Mouse (Mus musculus) telencephalon, adult 2 months (tissue): ENCODE results near the gene Svip.
A peak's percentile ranks its signal among the peaks of the same experiment; 100 is the strongest.

ENCODE experiments used
- DNase-seq: peaks from one replicate; pipeline ENCODE4 v3.0.0-alpha.2; 2011; ENCODE audit warnings: low read depth, low spot score

The Svip gene

DNA sequence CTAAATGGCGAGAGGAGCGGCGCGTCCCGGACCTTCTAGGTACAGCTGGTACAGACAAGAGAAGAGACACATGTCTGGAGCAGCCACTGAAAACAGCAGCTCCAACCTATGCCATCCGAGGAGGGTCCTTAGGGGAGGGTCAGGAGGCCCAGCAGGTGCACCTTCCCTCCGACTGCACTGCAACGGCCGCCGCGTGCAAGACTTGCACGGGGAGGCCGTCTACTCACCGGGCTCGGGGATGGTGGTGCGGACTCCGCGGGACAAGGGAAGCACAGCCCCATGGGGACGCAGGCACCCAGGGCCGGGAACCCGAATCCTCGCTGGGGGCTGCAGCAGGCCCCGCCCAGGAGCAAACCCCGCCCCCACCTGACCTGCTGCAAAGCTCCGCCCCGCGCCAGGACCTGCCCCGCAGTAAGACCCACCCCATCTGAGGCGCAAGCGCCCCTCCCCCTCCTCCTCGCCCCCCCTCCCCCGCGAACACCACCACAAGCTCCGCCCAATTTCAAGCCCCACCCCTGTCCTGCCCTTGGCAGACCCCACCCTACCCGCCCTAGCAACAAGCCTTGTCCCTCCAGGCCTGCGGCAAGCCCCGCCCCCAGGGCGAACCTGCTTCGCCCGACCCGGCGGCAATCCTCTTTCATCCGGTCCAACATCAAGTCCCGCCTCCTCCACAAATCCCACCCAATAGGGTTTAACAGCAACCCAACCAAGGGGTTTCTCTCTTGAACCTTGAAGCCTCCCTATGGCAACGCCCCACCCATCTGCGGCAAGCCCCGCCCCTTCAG lies at the start of gene Svip:
TSS of gene Svip (minus strand) at position 508 of the 785 bp plus-strand sequence.
- DNase-seq: peak; percentile 98

DNA sequence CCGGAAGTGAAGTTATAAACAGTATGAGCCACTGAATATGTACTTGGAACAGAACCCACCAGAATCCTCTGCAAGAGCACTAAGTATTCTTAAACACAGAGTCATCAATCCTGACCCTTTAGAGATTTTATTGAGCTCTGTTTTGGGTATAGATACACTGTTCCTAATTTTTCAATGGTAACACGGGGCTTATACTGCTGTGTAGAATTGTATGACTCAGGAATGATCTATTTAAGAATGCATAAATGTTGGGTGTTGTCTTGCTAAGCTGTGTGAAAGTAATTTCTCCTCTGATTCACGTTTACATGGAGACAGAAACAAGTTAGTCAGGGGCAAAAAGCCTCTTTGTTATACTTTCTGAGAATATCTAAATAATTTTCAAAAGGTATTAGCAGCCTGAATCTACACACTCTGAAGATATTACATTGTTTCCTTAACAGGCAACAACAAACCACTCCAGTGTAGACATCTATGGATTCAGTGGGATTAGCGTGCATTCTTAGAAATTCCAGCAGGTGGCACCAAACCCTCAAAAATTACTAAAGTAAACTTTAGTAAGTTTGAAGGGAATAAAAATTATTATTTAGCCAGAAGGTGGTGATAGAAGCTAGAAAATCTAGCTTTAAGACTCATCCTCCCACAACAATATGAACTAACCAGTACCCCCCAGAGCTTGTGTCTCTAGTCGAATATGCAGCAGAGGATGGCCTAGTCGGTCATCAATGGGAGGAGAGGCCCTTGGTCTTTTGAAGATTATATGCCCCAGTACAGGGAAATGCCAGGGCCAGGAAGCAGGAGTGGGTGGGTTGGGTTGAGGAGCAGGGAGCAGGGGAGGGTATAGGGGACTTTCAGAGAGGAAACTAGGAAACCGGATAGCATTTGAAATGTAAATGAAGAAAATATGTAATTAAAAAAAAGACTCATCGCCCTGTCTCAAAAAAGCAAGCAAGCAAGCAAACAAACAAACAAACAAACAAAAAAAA lies 32.1 kb upstream of the Svip start:
- DNase-seq: peak; percentile 29

DNA sequence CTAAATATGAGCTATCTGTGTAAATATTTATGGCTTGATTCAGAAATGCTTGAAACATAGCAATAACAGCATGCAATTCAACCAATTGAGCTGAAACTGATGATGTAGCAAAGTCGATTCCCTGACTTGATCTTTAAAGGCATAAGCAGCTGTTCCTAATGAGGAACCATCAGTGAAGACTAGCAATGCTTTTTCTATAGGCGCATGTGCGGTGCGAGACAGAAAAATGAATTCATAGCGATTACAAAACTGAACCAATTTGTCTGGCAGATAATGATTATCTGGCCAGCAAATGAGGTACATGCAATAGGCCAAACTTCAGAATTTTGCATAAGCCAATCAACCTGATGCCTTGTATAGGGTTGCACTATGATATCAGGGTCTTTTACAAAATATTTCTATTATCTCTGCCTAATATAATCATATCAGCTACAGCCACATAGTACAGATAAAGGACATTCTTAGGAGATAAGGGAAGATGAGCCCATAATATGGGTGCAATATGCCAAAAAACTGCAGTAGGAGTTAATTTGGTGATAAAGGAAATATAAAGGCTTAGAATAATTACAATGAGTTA lies 18.3 kb upstream of the Svip start:
- DNase-seq: no peak

DNA sequence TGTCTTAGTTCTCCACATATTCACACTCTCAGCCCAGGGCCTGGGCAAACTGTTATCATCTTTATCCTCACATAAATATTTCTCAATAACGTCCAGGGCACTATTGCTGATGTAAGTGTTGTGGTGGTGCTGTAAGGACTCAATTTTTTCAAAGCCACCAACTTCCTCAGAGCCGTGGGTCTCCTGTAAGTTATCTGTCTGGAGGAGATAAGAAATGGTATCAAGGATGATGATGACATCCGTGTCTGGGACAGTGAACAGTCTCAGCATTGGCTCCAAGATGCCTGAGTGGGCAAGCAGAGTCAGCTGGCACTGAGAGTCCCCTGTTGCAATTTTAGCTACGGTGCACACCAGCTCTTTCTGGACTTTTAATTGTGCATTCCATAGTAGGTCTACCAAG lies 16.2 kb upstream of the Svip start:
- no peak for DNase-seq

DNA sequence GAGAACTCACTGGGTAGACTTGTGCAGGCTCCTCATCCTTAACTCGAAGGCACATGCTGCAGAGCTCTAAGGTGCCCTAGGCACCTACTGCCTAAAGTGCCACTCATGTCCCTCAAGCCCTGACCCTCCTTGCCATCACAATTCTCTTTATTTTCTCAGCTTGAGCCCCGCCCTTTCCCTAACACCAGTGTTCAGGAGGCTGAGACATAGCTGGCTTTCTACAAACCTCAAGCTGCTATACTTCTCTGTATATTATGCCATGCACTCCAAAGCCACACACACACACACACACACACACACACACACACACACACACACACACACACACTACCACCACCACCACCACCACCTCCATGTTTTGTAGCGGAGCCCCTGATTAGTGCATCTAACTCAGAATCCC lies 9.8 kb upstream of the Svip start, which contains the start of gene 1700015G11Rik:
TSS of gene 1700015G11Rik (minus strand) at position 101 of the 400 bp plus-strand sequence.
- DNase-seq: no peak

DNA sequence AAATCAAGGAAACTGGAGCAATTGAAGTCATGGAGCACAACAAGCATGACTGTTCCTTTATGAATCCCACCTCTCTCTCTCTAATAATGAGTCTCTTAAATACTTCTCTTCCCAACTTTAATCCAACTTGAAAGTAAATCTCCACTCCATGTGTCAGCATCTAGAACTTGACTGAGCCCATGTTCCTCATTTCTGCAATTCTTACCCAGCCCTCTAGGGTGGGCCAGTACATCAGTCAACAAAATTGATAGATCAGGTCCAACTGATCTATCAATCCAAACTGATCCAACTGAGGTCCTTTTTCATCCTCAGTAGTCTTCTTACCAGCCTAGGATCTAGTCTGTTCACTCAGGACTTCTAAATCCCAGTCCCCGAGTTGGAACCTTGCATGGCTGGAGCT lies 9.4 kb upstream of the Svip start:
- no peak for DNase-seq

DNA sequence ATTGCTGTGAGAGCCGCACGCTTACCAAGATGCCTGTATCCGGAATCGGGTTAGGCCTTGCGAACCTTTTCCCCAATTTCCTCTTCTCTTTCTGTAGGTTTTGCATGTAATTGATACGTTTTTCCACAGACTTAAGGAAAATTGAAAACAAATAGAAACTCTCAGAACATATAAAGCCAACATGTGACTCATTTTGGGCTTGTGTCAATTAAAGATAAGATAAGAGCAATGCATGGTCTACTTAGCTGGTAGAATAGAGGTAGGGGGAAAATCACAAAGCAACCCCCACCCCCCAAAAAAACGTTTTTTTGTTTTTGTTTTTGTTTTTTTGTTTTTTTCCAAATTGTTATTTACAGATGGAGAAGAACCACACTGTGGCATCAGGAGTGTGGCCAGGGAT lies 7.6 kb upstream of the Svip start:
- DNase-seq: no peak

DNA sequence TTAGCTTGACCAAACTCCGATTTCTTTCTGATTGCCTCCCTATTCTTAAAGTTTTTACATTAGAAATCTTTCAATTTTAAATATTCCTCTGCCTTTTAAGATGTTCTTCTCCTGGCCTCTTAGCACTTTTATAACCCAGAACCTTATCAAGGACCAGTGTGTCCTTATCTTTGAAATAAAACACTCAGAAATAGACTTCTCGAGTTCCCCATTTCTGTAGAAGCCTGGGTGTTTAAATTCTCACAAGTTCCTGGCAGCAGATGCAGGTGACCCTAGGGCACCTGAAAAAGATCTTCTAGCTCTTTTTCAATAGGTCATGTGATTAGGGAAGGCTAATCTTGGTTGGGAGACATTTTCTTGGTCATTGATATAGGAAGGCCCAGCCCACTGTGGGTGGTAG lies 1.3 kb upstream of the Svip start:
- DNase-seq: no peak

DNA sequence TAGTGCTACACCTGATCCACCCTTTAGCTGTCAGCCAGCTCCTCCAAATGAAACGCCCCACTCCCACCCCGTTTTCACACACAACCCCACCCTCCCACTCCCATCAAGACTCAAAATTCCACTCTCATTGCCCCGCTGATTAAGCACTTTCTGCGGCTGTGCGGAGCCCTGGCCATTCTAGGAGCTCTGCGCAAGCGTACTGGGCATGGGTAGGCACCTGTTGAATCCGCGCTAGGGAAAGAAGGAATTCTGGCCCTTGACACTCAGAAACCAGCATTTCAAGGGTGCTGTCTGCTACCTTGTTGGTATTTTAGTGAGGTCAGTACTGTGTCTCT lies 445 bp upstream of the Svip start:
- no peak for DNase-seq

DNA sequence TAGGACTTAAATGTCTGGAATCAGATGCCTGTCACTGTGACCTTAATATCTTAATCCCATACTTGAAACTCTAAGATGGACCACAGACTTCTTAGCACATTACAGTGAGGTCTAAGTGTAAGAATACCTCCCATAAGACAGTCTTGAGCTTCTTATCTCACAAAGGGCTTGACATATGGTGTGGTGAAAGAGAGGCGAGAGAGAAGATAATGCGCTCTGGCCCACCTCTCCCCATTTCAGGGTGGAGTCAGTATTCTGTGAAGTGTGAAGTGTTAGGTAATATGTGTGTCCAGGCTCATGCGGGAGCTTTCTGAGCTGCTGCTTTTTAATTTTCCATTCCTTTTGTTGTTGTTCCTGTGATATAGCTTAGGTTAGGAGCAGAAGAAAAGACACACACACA lies 14.8 kb downstream of the Svip start:
- DNase-seq: no peak

DNA sequence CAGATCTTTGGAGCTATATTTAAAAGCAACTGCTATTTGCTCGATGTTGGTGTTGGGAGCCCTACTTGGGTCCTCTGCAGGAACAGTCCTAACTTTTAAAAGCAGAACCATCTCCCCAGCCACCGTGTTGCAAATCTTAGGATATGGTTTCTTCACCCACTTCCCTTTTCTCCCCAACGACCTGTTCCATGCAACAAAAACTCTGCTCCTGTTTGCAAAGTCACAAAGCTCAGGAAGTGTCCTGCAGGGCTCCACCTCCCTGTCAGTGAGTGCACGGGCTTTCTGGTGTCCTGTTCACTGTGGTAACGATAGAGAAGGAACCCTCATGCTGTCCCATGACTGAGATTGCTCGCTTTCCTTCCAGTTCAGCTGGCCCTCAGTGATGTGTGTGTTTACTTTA lies 18.9 kb downstream of the Svip start:
- no peak for DNase-seq

DNA sequence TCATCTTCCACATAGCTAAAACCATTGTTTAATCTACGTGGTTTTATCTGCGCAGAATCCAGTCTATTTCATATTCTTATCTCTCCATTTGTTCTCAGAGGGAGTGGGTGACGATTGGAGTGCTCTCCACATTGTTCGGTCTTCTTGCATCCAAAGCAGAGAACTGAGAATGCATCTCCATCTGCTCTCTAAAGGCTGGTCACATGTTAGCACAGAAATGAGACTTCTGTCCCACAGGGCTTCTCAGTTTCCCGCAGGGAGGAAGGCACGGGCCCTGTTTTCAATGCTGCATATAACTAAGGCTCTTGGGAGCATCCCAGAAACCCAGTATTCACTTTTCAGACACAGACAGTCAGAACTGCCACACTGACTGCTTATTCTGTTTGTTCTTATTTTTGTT lies 20.1 kb downstream of the Svip start:
- DNase-seq: peak; percentile 59

DNA sequence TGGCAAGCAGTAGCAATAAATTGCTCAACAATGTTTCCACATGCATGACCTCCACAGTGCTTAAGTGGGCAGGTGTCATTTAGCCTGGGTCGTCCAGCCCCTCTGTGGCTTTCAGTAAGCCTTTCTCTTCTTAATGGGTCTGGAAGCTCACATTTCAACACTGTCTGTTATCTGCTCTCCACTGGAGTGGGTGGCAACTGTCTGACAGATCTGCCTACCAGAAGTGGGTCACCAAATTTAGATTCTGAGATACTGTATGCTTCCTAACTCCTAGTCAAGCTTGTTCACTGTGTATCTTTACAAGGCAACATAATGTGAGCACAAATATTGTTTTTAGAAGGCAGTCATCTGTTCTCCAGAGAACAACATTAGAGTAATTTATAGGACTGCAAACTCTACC lies 23.5 kb downstream of the Svip start:
- DNase-seq: peak; percentile 64

DNA sequence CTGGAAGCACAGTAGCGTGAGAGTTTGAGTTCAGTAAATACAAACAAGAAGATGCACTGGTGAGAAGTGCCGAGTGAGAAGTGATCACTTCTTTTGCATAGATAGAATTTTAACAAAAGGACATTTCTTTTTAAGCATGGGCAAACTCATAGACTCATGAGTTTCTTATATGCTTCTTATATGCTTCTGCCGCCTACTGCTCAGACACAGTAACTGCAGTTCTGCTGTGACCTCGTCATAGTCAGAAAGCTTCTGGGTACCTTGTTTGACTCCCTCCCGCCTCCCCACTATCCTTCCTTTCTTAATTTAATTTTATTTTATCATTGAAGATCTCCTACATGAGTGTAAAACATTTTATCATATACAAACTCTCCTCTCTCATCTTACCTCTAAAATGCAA lies 26.5 kb downstream of the Svip start:
- no peak for DNase-seq

DNA sequence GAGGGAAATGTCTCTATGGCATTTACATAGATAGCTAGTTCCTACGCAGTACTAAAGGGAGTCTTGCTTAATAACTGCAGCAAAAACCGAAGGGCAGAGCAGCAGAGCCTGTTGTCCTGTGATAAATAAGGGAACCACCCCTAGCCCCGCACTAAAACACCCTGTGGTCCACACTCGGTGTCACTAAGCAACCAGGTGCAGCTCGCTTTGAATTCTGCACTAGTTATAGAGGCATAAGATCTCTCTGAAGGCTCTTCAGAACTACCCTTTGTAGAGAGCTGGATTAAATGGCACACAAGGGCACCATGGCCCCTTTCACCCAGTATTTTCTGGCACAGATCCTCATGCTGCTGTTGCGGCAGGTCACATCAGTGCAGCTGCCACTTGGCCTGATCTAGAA lies 30.6 kb downstream of the Svip start:
- no peak for DNase-seq

DNA sequence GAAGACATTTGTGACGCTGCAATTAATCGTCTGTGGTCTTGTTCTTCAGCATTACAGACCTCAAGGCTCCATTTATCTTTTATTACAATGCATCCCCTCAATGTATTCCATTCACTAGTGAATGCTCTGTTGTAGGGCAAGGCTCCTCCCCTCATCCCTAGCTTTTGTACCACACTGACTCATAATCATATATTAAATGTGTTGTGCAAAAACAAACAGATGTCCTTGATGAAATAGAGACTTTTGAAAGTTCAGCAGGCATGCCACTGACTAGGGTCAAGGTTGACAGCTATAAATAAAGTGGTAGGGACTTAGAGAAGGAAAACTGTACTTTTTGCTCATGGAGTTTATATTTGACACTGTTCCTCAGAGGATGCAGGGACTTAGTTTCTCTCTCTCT lies 32.3 kb downstream of the Svip start:
- no peak for DNase-seq

DNA sequence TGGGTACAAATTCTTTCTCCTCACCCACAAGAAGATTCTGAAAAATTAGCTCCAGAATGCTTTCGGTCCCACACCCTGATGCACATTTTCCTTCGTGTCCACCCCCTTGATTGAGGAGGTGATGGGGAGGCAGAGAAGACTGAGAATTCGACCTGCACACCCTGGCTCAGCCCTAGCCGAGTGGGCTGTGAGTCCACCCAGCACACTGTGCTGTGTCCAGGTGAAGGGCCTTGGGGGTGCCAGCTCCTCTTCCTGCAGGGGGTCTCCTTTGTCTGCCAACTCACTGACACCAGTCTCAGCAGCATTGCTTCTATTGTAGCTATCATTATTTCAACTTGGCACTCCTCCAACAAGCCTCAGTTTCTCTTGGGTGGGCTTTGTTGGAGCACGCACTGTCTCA lies 32.7 kb downstream of the Svip start:
- no peak for DNase-seq

DNA sequence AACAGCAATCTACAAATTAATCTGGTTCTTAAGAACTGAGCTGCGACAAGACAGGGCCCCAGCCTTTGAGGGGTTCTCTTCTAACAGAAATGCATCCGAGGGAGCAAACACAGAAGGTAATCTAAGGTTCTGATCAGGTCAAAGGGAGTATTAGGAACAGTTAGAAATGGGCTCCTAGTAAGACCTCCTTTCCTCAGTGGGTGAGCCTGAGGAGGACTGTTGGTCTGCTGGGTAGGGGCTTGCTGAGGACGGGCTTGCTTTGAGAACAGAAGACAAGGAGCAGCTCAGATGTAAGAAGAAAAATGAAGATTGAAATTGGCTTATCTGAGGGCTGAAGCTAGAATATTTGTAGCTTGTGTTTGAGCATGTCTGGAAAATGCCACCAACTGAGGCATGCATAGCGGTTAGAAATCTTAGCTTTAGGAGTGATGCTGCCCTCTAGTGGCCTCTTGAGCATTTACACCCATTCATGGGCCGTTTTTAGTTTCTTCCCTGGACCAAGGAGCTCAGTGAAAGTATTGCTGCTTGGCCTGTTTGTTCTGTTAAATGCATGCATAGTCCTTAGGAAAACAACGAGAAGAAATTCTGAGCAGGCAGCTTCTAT lies 33.5 kb downstream of the Svip start:
- DNase-seq: peak; percentile 47

DNA sequence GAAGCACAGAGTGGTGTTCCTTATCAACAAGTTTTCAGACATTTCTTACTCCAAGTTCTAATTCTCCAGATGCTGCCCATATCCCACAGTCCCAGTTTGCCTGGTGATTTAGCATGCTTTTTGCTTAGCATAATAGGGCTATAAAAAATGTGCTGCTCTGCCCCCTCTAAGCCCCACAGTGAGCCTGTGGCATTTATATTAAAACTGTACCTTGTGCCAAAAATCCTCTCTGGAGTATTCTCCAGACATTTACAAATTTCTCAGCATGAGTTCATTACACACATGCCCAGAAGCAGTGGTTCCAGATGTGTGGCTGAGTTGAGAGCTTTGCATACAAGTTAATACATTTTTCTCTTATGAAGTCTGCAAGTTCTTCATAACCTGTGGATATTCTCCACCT lies 36.4 kb downstream of the Svip start:
- no peak for DNase-seq

DNA sequence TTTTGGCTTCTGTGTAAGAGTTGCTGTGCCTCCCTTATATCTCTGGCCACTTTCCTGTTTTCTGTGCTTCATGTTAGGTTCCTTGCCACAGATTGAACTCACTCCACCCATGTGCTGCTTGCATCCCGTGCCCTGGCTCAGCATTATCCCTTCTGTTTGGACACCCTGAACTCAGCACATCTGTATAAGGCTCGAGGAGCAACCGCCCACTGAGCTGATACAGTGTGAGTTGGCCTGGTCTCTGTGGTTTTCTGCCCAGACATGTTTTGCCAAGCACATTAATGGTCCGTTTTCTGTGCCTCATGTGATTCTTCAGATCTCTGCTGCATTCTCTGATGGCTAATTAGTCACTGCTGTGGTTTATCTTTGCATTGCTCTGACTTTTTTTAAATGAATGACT lies 38.2 kb downstream of the Svip start:
- DNase-seq: no peak

DNA sequence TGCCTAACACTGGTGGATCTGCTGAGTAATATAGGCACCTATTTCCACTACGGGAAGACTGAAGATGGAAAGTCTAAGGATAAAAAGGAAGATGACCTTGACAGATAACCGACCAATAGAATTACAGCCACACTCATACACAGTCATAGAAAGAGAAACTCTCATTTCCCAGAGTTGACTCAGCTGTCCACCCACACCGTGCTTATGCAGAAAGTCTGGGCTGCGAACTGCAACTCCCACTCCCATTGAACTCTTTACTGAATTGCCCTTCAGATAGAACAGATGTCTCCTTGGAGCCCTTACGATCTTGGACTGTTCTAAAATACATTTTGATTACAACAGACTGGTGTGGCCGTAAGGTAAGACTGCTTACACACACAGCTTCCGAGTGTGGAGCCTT lies 41.1 kb downstream of the Svip start:
- DNase-seq: no peak
